Mouse (Mus musculus) spleen, postnatal 10 days (tissue): Measurements from ENCODE around the gene Dennd2c.
A peak's percentile ranks its signal among the peaks of the same experiment; 100 is the strongest.
"Not testable (repeated sequence)": the region's sequence is repeated elsewhere in the genome, so short reads cannot be mapped to it uniquely, and the experiment has no call there.

ENCODE experiments used
- DNase-seq, 2 experiments: peaks; one replicate each; pipeline ENCODE4 v3.0.0; 2021 to 2022; ENCODE audit warnings: low spot score in 2 of 2

The Dennd2c gene

GRCm38 (mm10) chr3:103169771-103170170 is 67.4 kb downstream of the Dennd2c start:
- DNase-seq: peak; percentile 69 to 93

DNA sequence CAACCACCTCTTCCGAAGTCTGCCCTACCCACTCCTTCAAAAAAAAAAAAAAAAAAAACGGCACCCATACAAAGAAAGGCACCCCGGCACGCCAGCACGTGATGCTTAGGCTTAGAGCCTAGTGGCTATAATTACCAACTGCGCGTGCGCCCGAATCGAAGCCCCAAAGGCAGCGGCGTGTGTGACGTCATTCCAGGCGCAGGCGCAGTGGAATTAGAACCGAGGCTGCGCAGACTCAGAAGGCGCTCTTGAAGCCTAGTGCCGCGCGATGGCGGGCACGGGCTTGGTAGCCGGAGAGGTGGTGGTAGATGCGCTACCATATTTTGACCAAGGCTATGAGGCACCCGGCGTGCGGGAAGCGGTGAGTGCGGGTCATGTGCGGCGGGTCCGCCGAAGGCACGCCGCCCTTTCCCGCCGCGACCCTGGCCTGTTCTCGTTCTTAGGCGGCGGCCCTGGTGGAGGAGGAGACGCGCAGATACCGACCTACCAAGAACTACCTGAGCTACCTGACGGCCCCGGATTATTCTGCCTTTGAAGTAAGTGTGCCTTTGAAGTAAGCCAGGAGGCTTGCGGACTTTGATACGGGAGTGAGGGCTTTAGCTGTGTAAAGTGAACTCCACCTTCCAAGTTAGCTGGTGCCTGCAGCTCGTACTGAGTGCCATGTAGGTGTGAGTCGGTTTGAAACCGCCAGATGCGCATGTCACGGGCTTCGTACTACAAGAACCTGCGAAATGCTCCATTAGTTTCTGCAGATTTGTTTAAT is 69.3 kb downstream of the Dennd2c start, which contains the start of gene Bcas2:
Gene Bcas2 (plus strand): TSS at position 151 of the 763 bp plus-strand sequence.
- peak; percentile 97 to 100 for DNase-seq

- DNase-seq: no peak
Measured at GRCm38 (mm10) chr3:103172615-103173014, 70.2 kb downstream of the Dennd2c start.

GRCm38 (mm10) chr3:103176740-103177139 is 74.3 kb downstream of the Dennd2c start:
- DNase-seq: no peak

DNA sequence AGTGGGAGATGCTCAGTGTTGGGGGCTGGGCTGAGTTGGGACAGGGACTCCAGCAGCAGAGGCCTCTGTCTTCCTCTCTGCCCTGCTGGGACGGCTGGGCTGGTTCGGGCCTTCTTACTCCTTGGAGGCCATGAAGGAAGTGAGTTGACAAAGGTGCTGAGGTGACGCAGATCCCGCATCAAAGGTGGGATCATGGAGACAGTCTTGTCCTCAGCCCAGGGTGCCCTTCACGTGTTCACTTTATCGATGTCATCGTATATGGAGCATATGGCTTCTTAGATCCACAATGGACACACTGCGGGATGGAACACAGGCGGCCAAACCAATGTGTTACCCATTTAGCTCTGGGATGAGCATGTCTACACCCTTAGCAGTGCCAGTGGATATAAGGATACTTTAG is 77.1 kb downstream of the Dennd2c start:
- no peak for DNase-seq

DNA sequence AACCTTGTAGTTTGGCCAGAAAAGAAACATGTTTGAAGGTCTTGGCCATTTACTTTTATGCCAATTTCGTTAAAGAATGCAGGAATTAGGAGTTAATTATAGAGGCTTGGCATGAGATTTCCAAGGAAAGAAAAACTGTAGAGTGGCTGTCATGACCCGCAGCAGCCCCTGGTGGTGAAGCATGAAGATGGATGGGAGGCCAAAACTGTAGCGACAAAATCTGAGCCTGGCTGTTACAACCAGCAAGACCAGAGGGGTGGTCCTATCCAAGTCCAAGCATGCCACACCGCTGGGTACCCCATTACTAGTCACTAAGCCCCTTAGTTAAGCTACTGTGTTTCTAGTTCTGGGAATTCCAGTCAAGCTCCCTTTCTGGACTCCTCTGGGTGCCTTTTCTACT is 78.8 kb downstream of the Dennd2c start:
- DNase-seq: no peak

- no peak for DNase-seq
Measured at GRCm38 (mm10) chr3:103182821-103183220, 80.4 kb downstream of the Dennd2c start.

DNA sequence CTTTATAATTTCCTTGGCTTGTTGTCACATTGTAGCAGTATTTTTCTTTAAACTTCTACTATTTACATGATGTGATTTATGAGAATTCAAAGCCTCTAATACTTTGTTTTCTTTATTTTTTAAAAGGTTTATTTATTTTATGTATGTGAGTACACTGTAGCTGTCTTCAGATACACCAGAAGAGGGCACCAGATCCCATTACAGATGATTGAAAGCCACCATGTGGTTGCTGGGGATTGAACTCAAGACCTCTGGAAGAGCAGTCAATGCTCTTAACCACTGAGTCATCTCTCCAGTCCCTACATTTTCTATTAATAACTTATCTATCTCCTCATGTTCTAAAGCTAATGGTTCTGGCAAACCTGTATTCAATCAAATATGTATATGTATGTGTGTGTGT is 82.1 kb downstream of the Dennd2c start:
- DNase-seq: not testable (repeated sequence)

DNA sequence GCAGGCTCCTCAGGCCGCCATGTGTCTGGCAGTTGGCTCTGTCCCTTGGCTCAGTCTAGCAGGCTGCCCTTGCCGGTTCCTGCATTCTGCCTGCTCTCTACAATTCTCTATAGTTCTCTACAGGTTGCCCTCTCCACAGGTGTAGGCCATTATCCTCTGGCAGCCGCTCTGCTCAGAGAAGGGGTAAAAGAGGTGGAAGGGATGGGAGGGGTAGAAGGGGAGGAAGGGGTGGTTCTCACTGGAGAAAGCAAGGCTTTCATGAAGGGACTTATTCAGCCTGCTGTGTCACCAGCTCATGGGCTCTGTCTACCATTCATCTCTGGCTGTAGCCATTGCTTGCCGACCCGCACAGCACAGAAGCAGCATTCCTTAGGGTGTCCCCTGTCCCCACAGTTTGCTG is 86.0 kb downstream of the Dennd2c start:
- no peak for DNase-seq

DNA sequence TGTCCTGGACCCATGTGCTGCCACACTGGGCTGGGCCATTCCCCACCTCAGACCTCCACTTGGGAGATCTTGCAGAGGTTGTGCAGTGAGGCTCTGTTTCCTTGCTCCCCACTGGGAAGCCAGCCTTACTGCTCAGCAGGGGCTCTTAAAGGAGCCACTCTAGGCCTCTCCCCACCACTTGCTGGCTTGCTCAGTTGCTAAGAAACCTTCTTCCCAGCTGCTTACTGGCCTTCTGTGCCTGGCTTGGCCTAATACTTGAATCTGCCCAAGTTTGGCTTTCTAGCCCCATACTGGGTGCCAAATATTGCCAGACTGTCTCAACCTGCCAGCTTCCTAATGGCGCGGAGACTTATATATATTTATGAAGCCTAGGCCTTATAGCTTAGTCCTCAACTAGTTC is 86.5 kb downstream of the Dennd2c start:
- DNase-seq: no peak

DNA sequence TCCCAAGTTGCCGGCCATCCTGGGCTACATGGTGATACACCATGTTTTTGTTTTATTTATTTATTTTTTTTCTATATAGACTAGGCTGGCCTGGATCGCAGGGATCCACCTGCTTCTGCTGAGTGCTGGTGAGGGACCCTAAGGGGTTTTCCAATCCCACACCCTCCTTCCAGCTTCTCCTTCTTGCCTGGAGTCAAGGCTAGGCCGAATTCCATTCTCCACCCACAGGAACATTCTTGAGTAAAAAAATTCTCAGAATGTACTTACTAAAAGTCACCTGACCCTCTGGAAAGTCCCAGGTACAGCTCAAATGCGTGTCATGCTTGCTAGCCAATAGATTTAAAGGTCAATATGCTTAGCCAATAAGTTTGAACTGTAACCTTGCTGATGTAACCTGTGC is 89.8 kb downstream of the Dennd2c start:
- no peak for DNase-seq

- DNase-seq: no peak
Measured at GRCm38 (mm10) chr3:103193186-103193585, 90.8 kb downstream of the Dennd2c start.

DNA sequence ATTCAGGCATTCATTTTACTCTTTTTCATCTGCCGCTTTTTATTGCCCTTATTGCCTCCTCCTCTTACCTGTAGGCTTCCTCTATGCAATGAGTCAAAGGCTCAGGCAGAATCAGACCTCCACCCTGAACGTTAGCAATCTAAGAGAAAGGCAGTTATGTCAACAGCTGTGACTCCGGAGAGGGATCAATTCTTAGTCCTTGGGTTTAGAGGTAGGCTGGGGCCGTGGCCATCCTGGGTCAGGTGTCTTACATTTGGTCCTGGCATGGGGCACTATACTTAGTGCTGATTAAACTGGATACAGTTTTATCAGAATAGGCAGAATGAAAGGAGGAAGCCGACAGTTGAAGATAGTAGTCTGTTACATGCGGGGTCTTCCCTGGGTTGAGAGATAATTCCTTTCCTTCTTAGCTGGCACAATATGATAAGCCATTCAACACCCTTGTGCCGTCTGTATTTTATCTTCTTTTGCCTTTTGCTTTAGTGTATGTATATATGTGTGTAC is 94.0 kb downstream of the Dennd2c start:
- DNase-seq: no peak

GRCm38 (mm10) chr3:103199386-103199785 is 97.0 kb downstream of the Dennd2c start:
- DNase-seq: no peak

DNA sequence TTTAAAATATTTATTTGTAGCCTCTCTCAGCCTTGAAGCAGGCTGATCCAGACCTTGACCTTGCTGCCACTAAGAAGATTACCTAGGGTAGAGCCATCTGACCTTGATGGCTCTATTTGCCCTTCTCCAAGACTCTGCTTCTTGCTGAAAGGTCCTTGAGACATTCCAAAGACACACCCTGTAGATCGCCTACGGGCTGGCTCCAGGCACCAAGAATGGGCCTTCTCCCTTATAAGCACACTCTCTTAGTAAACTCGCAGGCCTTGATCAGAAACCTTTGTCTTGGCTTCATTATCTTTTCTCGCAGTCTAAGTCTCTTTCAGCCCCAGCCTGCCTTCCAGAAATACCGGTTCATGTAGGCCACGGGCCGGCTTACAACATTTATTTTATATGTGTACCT is 98.7 kb downstream of the Dennd2c start:
- DNase-seq: not testable (repeated sequence)

DNA sequence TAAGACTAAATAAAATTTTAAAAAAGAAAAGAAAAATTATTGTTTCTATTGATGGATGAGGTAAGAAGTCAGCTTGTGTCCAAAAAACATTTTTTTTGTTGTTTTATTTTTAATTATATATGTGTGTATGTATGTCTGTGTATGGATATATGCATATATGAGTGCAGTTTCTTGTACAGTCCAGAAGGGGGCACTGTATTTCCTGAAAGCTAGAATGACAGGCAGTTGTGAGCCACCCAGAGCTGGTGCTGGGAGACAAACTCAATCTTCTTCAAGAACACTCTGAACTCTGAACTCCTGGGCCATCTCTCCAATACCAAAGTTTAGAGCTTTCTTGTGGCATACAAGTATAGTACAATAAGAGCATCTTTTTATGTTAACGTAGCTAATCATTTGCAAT is 101.2 kb downstream of the Dennd2c start:
- no peak for DNase-seq

GRCm38 (mm10) chr3:103204445-103204844 is 102.0 kb downstream of the Dennd2c start:
- no peak for DNase-seq

DNA sequence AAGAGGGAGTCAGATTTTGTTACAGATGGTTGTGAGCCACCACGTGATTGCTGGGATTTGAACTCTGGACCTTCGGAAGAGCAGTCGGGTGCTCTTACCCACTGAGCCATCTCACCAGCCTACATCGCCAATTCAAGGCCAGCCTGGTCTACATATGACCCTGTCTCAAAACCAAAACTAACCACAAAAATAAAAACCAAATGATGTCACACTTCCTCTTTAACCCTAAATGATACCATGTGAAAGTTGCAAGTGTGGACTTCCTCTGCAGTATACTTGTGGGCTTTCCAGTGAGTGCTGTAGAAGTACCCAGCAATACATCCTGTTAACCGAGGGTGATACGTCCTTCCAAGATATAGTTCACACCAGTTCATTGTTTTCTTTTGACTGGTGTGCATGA is 104.0 kb downstream of the Dennd2c start:
- DNase-seq: peak in 1 of 2 experiments; percentile 28

DNA sequence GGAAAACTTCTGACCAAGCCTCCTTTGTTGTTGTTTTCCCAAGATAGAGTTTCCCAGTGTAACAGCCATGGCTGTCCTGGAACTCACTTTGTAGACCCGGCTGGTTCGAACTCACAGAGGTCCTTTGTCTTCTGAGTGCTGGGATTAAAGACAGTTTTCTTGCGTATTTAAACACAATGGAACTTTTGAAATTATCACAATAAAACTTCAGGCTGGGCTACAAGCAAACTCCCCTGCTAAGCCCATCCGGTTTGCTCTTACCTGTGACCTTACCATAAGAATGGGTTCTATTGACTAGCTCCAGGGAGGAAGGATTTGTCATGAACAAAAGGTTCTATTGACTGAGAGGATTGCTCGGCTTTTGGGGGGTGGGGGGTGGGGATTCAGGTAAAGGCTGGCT is 105.3 kb downstream of the Dennd2c start:
- no peak for DNase-seq

GRCm38 (mm10) chr3:103208237-103208636 is 105.8 kb downstream of the Dennd2c start:
- DNase-seq: no peak

GRCm38 (mm10) chr3:103211101-103211500 is 108.7 kb downstream of the Dennd2c start:
- no peak for DNase-seq

GRCm38 (mm10) chr3:103212142-103212541 is 109.7 kb downstream of the Dennd2c start:
- DNase-seq: no peak

GRCm38 (mm10) chr3:103213537-103213936 is 111.1 kb downstream of the Dennd2c start:
- no peak for DNase-seq
